Mouse (Mus musculus): ENCODE measurements around the gene Serhl. TPM values are rescaled to one million over a fixed set of nuclear protein-coding genes. Genes with fewer than 3 reads are reported as not detected.
A peak's percentile ranks its signal among the peaks of the same experiment; 100 is the strongest.

The Serhl gene
- polyA plus RNA-seq, 1 experiment from 2014 or later, result 56.4 TPM

DNA sequence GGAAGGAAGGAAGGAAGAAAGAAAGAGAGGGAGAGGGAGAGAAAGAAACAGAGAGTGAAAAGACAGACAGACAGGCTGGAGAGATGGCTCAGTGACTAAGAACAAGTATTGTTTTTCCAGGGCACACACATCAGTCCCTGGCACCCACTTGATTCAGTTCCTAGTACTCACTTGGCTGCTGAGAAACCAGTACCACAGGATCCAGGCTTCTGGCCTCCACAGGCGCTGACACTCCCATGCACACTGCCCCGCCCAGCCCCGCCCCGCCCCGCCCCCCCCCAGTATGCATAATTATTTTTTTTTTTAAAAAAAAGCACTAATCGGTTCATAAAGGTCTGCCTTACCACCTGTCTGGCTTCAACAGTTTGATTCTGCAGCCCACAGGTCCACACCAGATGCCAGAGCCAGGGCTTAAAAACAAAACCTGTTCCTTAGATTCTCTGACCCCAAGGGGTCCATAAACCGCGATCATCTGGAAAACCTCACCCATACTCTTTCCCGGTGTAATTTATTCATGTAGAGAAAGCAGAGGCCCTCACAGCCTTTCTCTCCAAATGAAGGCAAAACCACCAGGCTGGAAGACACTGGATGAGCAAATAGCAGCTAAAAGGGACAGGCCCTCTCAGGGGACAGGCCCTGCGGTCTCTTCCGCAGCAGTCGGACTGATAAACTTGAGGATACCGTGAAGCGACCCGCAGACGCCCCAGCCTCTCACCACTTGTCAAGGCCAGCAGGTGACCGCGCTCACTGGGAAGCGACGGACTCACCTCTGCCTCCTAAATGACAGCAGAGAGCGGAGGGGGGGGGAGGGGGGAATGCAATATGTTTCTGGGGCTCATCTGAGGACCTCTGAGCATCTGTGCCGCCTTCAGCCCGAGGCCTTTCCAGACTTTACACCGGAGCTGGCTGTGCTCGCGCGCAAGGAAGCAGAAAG is 544 bp upstream of the Serhl start:
- Histone ChIP-seq H3K4me2 (peak overlapping the region; percentile 51), H3K4me1 (ENCODE audit: control insufficient read depth, insufficient read depth, low read length) (peaks cover 9% of the 10 kb centered on the region; the same call in 1 of the 2 replicates), H3K9me3 (replicated peaks; ENCODE audit: control insufficient read depth, low read length) (no peaks in the 10 kb centered on the region), H3K9ac (ENCODE audit: low read depth, low read length) (0 out of 2 replicates have a peak overlapping the region, but pooled peaks have one; percentile 3), H3K4me3 (ENCODE audit: low read depth, low read length) (0 out of 2 replicates have a peak overlapping the region, but pooled peaks have one; percentile 10), H3K36me3 (ENCODE audit: control insufficient read depth, insufficient read depth, low read length) (no peaks in the 10 kb centered on the region), H3K27ac (ENCODE audit: low read depth, low read length) (no peak overlapping the region), H3K27me3 (ENCODE audit: control insufficient read depth, insufficient read depth, low read length) (peaks cover 15% of the 10 kb centered on the region)
- ATAC-seq (replicated peaks; ENCODE audit: insufficient number of reproducible peaks, low FRiP score, low TSS enrichment), result no peak
- 4% methylated on average over 26 of the region's 27 CpGs for whole genome bisulfite sequencing (ENCODE audit: insufficient replicate concordance)

DNA sequence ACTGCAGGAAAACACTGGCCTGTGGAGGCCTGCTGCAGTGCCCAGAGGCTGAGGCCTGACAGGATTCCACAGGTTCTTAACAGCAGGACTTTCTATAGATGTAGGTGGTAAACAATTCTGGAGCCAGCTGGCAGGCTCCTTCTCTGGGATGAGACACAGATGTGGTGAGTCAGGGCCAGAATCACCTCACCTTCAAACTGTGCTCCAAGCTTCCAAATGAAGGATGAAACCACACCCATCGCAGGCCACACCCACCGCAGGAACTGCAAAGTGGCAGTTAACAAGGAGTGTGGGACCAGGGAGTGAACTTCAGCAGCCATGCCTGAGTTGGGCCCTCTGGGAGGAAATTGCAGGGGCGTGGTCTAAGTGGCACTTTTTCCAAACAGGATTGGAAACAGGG is 1.6 kb downstream of the Serhl start:
- Histone ChIP-seq H3K27me3 (ENCODE audit: control insufficient read depth, insufficient read depth, low read length) (peaks cover 15% of the 10 kb centered on the region), H3K9ac (ENCODE audit: low read depth, low read length) (no peak overlapping the region), H3K9me3 (replicated peaks; ENCODE audit: control insufficient read depth, low read length) (no peaks in the 10 kb centered on the region), H3K27ac (ENCODE audit: low read depth, low read length) (no peak overlapping the region), H3K4me2 (no peak overlapping the region), H3K4me3 (ENCODE audit: low read depth, low read length) (no peak overlapping the region), H3K36me3 (ENCODE audit: control insufficient read depth, insufficient read depth, low read length) (no peaks in the 10 kb centered on the region), H3K4me1 (ENCODE audit: control insufficient read depth, insufficient read depth, low read length) (peaks cover 6% of the 10 kb centered on the region; the same call in 1 of the 2 replicates)
- 36% methylated on average over 3 of the region's 3 CpGs for WGBS (ENCODE audit: insufficient replicate concordance)
- ATAC-seq (replicated peaks; ENCODE audit: insufficient number of reproducible peaks, low FRiP score, low TSS enrichment), result no peak

DNA sequence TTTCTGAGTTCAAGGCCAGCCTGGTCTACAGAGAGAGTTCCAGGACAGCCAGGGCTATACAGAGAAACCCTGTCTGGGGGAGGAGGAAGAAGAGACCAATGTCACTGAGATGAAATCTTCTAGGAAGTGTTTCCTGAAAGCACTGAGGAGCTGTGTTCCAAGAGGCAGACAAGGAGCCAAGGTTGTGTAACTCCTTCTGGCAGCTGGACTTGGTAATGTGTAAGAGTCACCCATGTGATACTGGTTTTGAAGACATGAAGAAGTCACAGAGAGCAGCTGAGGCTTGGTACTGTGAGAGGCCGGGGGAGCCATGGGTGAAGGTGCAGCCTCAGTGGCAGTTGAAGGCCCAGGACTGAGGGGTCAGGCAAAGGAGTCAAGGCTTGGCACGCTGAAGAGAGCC is 4.4 kb downstream of the Serhl start:
- Histone ChIP-seq H3K27ac (ENCODE audit: low read depth, low read length) (no peak overlapping the region), H3K36me3 (ENCODE audit: control insufficient read depth, insufficient read depth, low read length) (no peaks in the 10 kb centered on the region), H3K9ac (ENCODE audit: low read depth, low read length) (no peak overlapping the region)

DNA sequence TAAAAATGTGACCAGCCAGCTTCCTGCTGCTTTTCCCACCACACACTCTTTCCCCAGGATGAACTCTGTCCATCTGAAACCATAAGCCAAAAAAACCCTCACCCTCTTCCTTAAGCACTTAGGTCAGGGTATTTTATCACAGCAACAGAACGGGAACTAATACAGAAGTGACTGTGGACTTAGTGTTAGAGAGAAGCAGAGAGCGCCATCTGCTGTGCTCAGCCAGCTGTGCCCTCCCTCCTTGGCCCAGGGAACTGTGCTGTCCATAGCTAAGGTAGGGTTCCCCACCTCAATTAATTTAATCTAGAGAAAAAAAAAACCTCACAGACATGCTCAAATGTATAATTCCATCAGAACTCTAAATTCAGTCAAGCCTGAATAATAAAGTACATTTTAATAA is 6.6 kb downstream of the Serhl start:
- H3K27me3 ChIP-seq (ENCODE audit: control insufficient read depth, insufficient read depth, low read length), result 0 out of 2 replicates have a peak, but pooled peaks cover 2% of the 10 kb centered on the region
- H3K4me1 ChIP-seq (ENCODE audit: control insufficient read depth, insufficient read depth, low read length), result peaks cover 16% of the 10 kb centered on the region
- H3K4me2 ChIP-seq, result no peak overlapping the region
- no peak for ATAC-seq (replicated peaks; ENCODE audit: insufficient number of reproducible peaks, low FRiP score, low TSS enrichment)
- no peaks in the 10 kb centered on the region for H3K9me3 ChIP-seq (replicated peaks; ENCODE audit: control insufficient read depth, low read length)
- H3K9ac ChIP-seq (ENCODE audit: low read depth, low read length), result no peak overlapping the region
- no peak overlapping the region for H3K4me3 ChIP-seq (ENCODE audit: low read depth, low read length)
- no peak overlapping the region for H3K27ac ChIP-seq (ENCODE audit: low read depth, low read length)
- H3K36me3 ChIP-seq (ENCODE audit: control insufficient read depth, insufficient read depth, low read length), result no peaks in the 10 kb centered on the region
- 39% methylated on average over 2 of the region's 2 CpGs for WGBS (ENCODE audit: insufficient replicate concordance)

More for the DNA sequence above, 4.4 kb downstream of the Serhl start:
- no peaks in the 10 kb centered on the region for H3K9me3 ChIP-seq (replicated peaks; ENCODE audit: control insufficient read depth, low read length)
- 75% methylated on average over 2 of the region's 2 CpGs for WGBS (ENCODE audit: insufficient replicate concordance)
- 0 out of 2 replicates have a peak, but pooled peaks cover 14% of the 10 kb centered on the region for H3K4me1 ChIP-seq (ENCODE audit: control insufficient read depth, insufficient read depth, low read length)
- H3K27me3 ChIP-seq (ENCODE audit: control insufficient read depth, insufficient read depth, low read length), result peaks cover 12% of the 10 kb centered on the region
- H3K4me3 ChIP-seq (ENCODE audit: low read depth, low read length), result no peak overlapping the region
- H3K4me2 ChIP-seq, result no peak overlapping the region
- no peak for ATAC-seq (replicated peaks; ENCODE audit: insufficient number of reproducible peaks, low FRiP score, low TSS enrichment)

DNA sequence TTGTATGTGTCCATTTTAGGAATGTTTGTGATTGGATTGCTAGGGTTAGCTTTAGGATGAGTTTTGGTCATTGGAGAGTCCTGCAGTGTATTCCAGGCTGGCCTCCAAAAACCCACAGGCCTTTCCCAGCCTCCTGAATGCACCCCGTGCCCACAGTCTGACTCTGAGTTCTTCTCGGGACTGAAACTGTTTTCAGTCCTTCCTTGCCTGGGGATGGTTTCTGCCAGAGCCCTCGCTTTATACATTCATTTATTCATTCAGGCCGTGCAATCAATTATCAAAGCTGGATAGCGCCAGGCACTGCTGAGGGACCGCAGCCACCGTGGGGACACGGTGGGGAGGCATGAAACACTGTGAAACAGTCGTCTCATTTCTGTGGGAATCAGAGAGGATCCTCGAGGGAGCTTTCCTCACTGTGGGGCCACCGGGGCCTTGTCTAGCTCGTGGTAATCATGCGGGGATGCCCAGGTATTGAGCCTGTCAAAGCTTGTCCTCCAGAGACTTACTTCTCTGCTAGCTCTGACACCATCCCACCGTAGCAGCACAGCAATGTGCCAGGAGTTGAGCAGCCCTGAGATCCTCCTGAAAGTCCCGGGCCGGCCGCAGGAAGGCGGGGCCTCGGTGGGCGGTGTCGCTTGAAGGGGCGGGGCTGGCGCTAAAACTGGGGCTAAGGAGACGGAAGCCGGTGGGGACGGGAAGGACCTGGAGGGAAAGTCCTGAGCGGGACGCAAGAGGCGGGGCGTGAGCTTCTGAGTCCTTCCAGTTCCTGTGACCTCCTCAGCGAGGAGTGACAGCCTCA is 10.4 kb downstream of the Serhl start:
- peak; percentile 82 for ATAC-seq (replicated peaks; ENCODE audit: insufficient number of reproducible peaks, low FRiP score, low TSS enrichment)
- Histone ChIP-seq H3K9ac (ENCODE audit: low read depth, low read length) (peak overlapping the region; percentile 91), H3K36me3 (ENCODE audit: control insufficient read depth, insufficient read depth, low read length) (no peaks in the 10 kb centered on the region), H3K4me1 (ENCODE audit: control insufficient read depth, insufficient read depth, low read length) (peaks cover 23% of the 10 kb centered on the region), H3K27me3 (ENCODE audit: control insufficient read depth, insufficient read depth, low read length) (0 out of 2 replicates have a peak, but pooled peaks cover 2% of the 10 kb centered on the region), H3K4me2 (peak overlapping the region; percentile 87), H3K4me3 (ENCODE audit: low read depth, low read length) (peak overlapping the region; percentile 71), H3K9me3 (replicated peaks; ENCODE audit: control insufficient read depth, low read length) (no peaks in the 10 kb centered on the region), H3K27ac (ENCODE audit: low read depth, low read length) (peak overlapping the region; percentile 70)
- WGBS (ENCODE audit: insufficient replicate concordance), result 3% methylated on average over 31 of the region's 31 CpGs

DNA sequence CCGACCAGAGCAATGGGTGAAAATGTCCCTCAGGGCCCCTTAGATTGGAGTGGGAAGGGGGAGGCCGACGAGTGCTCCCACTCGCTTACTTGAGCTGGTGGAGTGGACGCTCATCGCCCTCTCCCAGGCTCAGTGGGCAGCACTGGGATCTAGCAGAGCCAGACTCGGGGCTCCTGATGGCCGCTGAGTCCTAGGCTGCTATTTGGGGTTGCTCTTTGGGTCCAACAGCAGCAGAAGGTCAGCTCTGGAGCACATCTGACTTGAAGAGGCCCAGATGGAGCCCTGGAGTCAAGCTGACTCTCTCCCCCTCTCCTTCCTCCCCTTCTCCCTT is 11.0 kb downstream of the Serhl start:
- peaks cover 23% of the 10 kb centered on the region for H3K4me1 ChIP-seq (ENCODE audit: control insufficient read depth, insufficient read depth, low read length)
- H3K4me3 ChIP-seq (ENCODE audit: low read depth, low read length), result peak overlapping the region; percentile 71
- H3K36me3 ChIP-seq (ENCODE audit: control insufficient read depth, insufficient read depth, low read length), result no peaks in the 10 kb centered on the region; the same call in 1 of the 2 replicates
- 2% methylated on average over 8 of the region's 8 CpGs for WGBS (ENCODE audit: insufficient replicate concordance)
- no peaks in the 10 kb centered on the region for H3K9me3 ChIP-seq (replicated peaks; ENCODE audit: control insufficient read depth, low read length)
- no peak; the same call in 1 of the 2 replicates for ATAC-seq (replicated peaks; ENCODE audit: insufficient number of reproducible peaks, low FRiP score, low TSS enrichment)
- H3K4me2 ChIP-seq, result peak overlapping the region; percentile 87
- 0 out of 2 replicates have a peak, but pooled peaks cover 2% of the 10 kb centered on the region for H3K27me3 ChIP-seq (ENCODE audit: control insufficient read depth, insufficient read depth, low read length)
- H3K27ac ChIP-seq (ENCODE audit: low read depth, low read length), result peak overlapping the region; percentile 70
- peak overlapping the region; percentile 91 for H3K9ac ChIP-seq (ENCODE audit: low read depth, low read length)

DNA sequence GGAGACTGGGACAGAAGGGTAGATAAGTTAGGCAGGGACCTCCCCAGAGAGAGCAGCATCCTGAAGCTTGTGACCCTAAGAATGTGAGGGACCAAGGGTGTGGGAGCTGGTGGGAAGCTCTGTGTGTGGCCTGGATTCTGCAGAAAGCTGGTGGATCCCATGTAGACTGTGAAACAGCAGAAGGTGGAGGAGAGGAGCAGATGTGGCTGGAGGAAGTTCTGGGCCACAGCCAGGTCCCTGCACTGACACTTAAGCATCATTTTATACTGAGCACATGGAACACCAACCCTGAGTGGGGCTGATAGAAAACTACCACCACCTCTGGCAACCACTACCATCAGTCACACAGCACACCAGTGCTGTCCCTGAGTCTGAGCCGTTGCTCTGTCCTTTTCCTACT is 13.8 kb downstream of the Serhl start:
- Histone ChIP-seq H3K4me2 (no peak overlapping the region), H3K27me3 (ENCODE audit: control insufficient read depth, insufficient read depth, low read length) (0 out of 2 replicates have a peak, but pooled peaks cover 2% of the 10 kb centered on the region), H3K4me1 (ENCODE audit: control insufficient read depth, insufficient read depth, low read length) (peaks cover 16% of the 10 kb centered on the region), H3K27ac (ENCODE audit: low read depth, low read length) (no peak overlapping the region), H3K9ac (ENCODE audit: low read depth, low read length) (no peak overlapping the region), H3K9me3 (replicated peaks; ENCODE audit: control insufficient read depth, low read length) (no peaks in the 10 kb centered on the region), H3K4me3 (ENCODE audit: low read depth, low read length) (no peak overlapping the region), H3K36me3 (ENCODE audit: control insufficient read depth, insufficient read depth, low read length) (no peaks in the 10 kb centered on the region; the same call in 1 of the 2 replicates)
- ATAC-seq (replicated peaks; ENCODE audit: insufficient number of reproducible peaks, low FRiP score, low TSS enrichment), result no peak
- 78% methylated on average over 1 of the region's 1 CpGs for WGBS (ENCODE audit: insufficient replicate concordance)

DNA sequence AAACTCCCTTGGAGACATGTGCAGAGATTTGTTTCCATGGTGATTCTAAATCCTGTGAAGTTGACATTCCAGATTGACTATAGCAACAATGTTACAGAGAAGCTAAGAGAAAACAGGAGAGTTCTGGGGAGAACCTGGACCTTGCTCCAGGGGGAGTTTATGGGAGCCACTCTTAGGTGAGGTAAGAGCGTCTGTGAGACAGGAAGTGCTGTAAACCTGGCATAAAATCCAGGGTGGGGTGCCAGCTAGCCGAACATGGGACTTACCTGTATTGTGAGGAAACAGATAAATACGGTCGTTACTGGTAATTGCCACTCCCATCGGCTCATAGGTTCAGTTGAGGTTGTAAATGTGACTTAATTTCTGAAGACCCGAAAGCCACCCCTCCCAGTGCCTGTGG is 17.1 kb downstream of the Serhl start:
- no peak overlapping the region for H3K4me3 ChIP-seq (ENCODE audit: low read depth, low read length)
- H3K9ac ChIP-seq (ENCODE audit: low read depth, low read length), result no peak overlapping the region
- H3K4me1 ChIP-seq (ENCODE audit: control insufficient read depth, insufficient read depth, low read length), result peaks cover 5% of the 10 kb centered on the region
- no peaks in the 10 kb centered on the region for H3K27me3 ChIP-seq (ENCODE audit: control insufficient read depth, insufficient read depth, low read length)
- H3K9me3 ChIP-seq (replicated peaks; ENCODE audit: control insufficient read depth, low read length), result no peaks in the 10 kb centered on the region
- no peaks in the 10 kb centered on the region; the same call in 1 of the 2 replicates for H3K36me3 ChIP-seq (ENCODE audit: control insufficient read depth, insufficient read depth, low read length)
- 74% methylated on average over 6 of the region's 6 CpGs for WGBS (ENCODE audit: insufficient replicate concordance)
- H3K4me2 ChIP-seq, result no peak overlapping the region
- ATAC-seq (replicated peaks; ENCODE audit: insufficient number of reproducible peaks, low FRiP score, low TSS enrichment), result no peak
- H3K27ac ChIP-seq (ENCODE audit: low read depth, low read length), result no peak overlapping the region
